Mouse (Mus musculus) liver, embryonic 14.5 days (tissue): ENCODE results near the gene Tspo. TPM values are rescaled to one million over a fixed set of nuclear protein-coding genes. Genes with fewer than 3 reads are reported as not detected.

Experiments
- ATAC-seq: fragments of 200-750 bp; cut with Nextera tagmentation; 2 replicates; pipeline ENCODE4 v1.8.0; 2017; ENCODE audit warnings: moderate number of reproducible peaks, mild to moderate bottlenecking, moderate library complexity; ENCODE audit not compliant: insufficient read depth
- DNase-seq, 3 experiments: peaks; one replicate each; pipeline ENCODE4 v3.0.0-alpha.2; 2012 to 2013; ENCODE audit warnings: low read depth in 3 of 3, low spot score in 3 of 3
- H3K27ac ChIP-seq: fragments of 300-500 bp; sonication (generic); 2 replicates; pipeline ENCODE4 v1.5.1; 2014; ENCODE audit warnings: moderate library complexity, mild to moderate bottlenecking, control low read depth, inconsistent platforms
- H3K27me3 ChIP-seq: fragments of 300-500 bp; sonication (generic); 2 replicates; pipeline ENCODE4 v1.6.1; 2014; ENCODE audit warnings: mild to moderate bottlenecking, low read length, moderate library complexity; ENCODE audit not compliant: control insufficient read depth, insufficient read depth
- H3K36me3 ChIP-seq: fragments of 300-500 bp; sonication (generic); replicated peaks from 2 replicates; pipeline ENCODE4 v1.6.1; 2014; ENCODE audit warnings: low read depth; ENCODE audit not compliant: control insufficient read depth, insufficient read depth
- H3K4me1 ChIP-seq, 2 experiments: fragments of 200-500 bp in 1 of 2; fragments of 300-500 bp in 1 of 2; sonication (generic) in 1 of 2; replicated peaks; 2 replicates each; pipeline ENCODE4 v1.6.1; 2012 to 2014; ENCODE audit warnings: antibody characterized with exemption in 1 of 2, inconsistent platforms in 1 of 2, low read length in 1 of 2; ENCODE audit not compliant: control insufficient read depth in 2 of 2, insufficient read depth in 2 of 2
- H3K4me2 ChIP-seq: fragments of 300-500 bp; sonication (generic); 2 replicates; pipeline ENCODE4 v1.6.1; 2014; ENCODE audit warnings: low read depth, mild to moderate bottlenecking, control low read depth, moderate library complexity
- H3K4me3 ChIP-seq, 2 experiments: fragments of 200-500 bp in 1 of 2; fragments of 300-500 bp in 1 of 2; sonication (generic) in 1 of 2; 2 replicates each; pipeline ENCODE4 v1.5.1; 2012 to 2014; ENCODE audit warnings: low read depth in 2 of 2, low read length in 2 of 2, mild to moderate bottlenecking in 2 of 2, control low read depth in 1 of 2, inconsistent platforms in 1 of 2, moderate library complexity in 1 of 2; ENCODE audit not compliant: insufficient read depth in 1 of 2
- H3K9ac ChIP-seq: fragments of 300-500 bp; sonication (generic); replicated peaks from 2 replicates; pipeline ENCODE4 v1.6.1; 2014; ENCODE audit warnings: mild to moderate bottlenecking, control low read depth, moderate library complexity
- H3K9me3 ChIP-seq: fragments of 300-500 bp; sonication (generic); 2 replicates; pipeline ENCODE4 v1.6.1; 2016; ENCODE audit warnings: low read length, mixed read lengths; ENCODE audit not compliant: control insufficient read depth
- CTCF ChIP-seq: IDR thresholded peaks from 2 replicates; pipeline ENCODE4 v1.5.1; 2016; ENCODE audit warnings: antibody characterized with exemption, low read depth, control low read depth
- EP300 ChIP-seq: IDR thresholded peaks from 2 replicates; pipeline ENCODE4 v1.6.1; 2016; ENCODE audit warnings: antibody characterized with exemption, low read depth
- WGBS: fragments of 180-500 bp; shearing (Covaris S2); extraction: QIAGEN DNeasy Blood & Tissue Kit; methylation state at CpG from one replicate; pipeline ENCODE4 v1.1.7; 2014; ENCODE audit not compliant: insufficient replicate concordance; 5-methylcytosine and 5-hydroxymethylcytosine counted together
- polyA plus RNA-seq, 2 experiments: library from polyadenylated mRNA; depleted of rRNA in 1 of 2; stranded (reverse) in 1 of 2; unstranded in 1 of 2; fragments of >200 nt; fragmentation: Nextera tagmentation in 1 of 2; extraction: Ambion mirVana in 1 of 2; gene quantifications; 2 replicates each; pipeline versions ENCODE4 v1.2.1 to v1.2.3; 2012 to 2014

The Tspo gene
- polyA plus RNA-seq, 2 experiments: 98.4 to 246 TPM

- Histone ChIP-seq H3K27ac (peak overlapping the region; percentile 100), H3K27me3 (no peaks in the 10 kb centered on the region), H3K4me2 (peak overlapping the region; percentile 99), H3K36me3 (peaks cover 51% of the 10 kb centered on the region), H3K9me3 (peaks cover 5% of the 10 kb centered on the region), H3K4me1 (peaks cover 31 to 37% of the 10 kb centered on the region in 2 experiments), H3K4me3 (peak overlapping the region in 1 of 2 experiments; percentile 81; a peak in 2 of 4 replicates), H3K9ac (peak overlapping the region; percentile 97)
- no peak for TF ChIP-seq EP300
- no peak for TF ChIP-seq CTCF
- ATAC-seq (no peak), DNase-seq (no peak)
- WGBS: 86% methylated on average over 4 of the region's 4 CpGs
These were observed 27.4 kb downstream of the Tspo start for GRCm38 (mm10) chr15:83590841-83591240.

GRCm38 (mm10) chr15:83591758-83592157, 28.4 kb downstream of the Tspo start:
- Histone ChIP-seq H3K27me3 (no peaks in the 10 kb centered on the region), H3K9ac (peak overlapping the region; percentile 97), H3K9me3 (no peaks in the 10 kb centered on the region), H3K27ac (peak overlapping the region; percentile 100), H3K4me1 (peaks cover 34 to 39% of the 10 kb centered on the region in 2 experiments), H3K4me2 (peak overlapping the region; percentile 99), H3K36me3 (peaks cover 42% of the 10 kb centered on the region), H3K4me3 (peak overlapping the region; percentile 81 to 84)
- 38% methylated on average over 6 of the region's 6 CpGs for WGBS
- DNase-seq (no peak), ATAC-seq (no peak)
- no peak for TF ChIP-seq EP300
- TF ChIP-seq CTCF: no peak

- Histone ChIP-seq H3K4me2 (peak overlapping the region; percentile 99), H3K4me1 (peaks cover 34 to 39% of the 10 kb centered on the region in 2 experiments), H3K9ac (peak overlapping the region; percentile 97), H3K9me3 (no peaks in the 10 kb centered on the region), H3K27ac (peak overlapping the region; percentile 100), H3K27me3 (no peaks in the 10 kb centered on the region), H3K36me3 (peaks cover 34% of the 10 kb centered on the region), H3K4me3 (peak overlapping the region; percentile 81 to 84)
- peak; percentile 71 to 73 (median 73) for DNase-seq
- TF ChIP-seq CTCF (0 out of 2 replicates have a peak, but pooled peaks have one; percentile 1), EP300 (peak; percentile 68)
- peak; percentile 77 for ATAC-seq
- 11% methylated on average over 8 of the region's 8 CpGs for WGBS
These were observed 29.1 kb downstream of the Tspo start for GRCm38 (mm10) chr15:83592260-83593188.

GRCm38 (mm10) chr15:83593189-83593585, 29.8 kb downstream of the Tspo start:
- peak overlapping the region; percentile 81 to 84 for H3K4me3 ChIP-seq

More at GRCm38 (mm10) chr15:83593189-83593585, 29.8 kb downstream of the Tspo start:
- H3K36me3 ChIP-seq: peaks cover 28% of the 10 kb centered on the region
- no peak for TF ChIP-seq EP300
- 0 out of 2 replicates have a peak, but pooled peaks have one; percentile 1 for TF ChIP-seq CTCF
- H3K27ac ChIP-seq: peak overlapping the region; percentile 100
- H3K9ac ChIP-seq: peak overlapping the region; percentile 97
- DNase-seq (peak in 1 of 3 experiments; percentile 30), ATAC-seq (peak; percentile 43)
- H3K4me1 ChIP-seq: peaks cover 34 to 39% of the 10 kb centered on the region in 2 experiments
- peak overlapping the region; percentile 99 for H3K4me2 ChIP-seq
- no peaks in the 10 kb centered on the region for H3K27me3 ChIP-seq
- H3K9me3 ChIP-seq: no peaks in the 10 kb centered on the region
